Comparison of ENCODE assay signal across 22 mouse cellular contexts in the genomic region with DNA sequence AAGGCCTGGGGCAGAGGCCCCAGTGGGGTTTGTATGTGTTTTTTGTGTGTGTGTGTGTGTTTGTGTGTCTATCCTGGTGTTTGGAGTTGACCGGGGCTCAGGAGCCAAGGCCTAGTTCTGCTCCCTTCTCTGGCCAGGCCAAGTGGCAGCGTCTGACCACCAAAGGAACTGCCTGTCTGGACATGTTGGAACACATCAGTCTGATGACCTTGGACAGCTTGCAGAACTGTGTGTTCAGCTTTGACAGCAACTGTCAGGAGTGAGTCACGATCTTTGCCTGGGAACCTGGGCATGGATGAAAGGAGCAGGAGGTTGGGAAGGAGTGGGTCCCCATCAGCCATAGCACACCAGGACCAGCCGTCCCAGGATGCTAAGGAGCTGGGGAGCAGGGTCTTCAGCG.
"Had no signal": no experiment of that assay in that cellular context is flagged by ENCODE, and none has a peak within 500 bp of the region (broad histone marks: within the 10 kb centered on the region; RNA-seq: fewer than 3 reads in every experiment).

No protein-coding gene starts in this region.

- H3K36me3 ChIP-seq: midbrain, embryonic 15.5 days; stomach, embryonic 15.5 days had no signal

- H3K4me2 ChIP-seq: limb, embryonic 12.5 days; limb, embryonic 15.5 days; liver, embryonic 11.5 days; lung, embryonic 14.5 days; midbrain, embryonic 12.5 days; midbrain, embryonic 15.5 days; neural tube, embryonic 13.5 days; stomach, embryonic 15.5 days had no signal

- H3K27me3 ChIP-seq: limb, embryonic 12.5 days; limb, embryonic 15.5 days; midbrain, embryonic 12.5 days; midbrain, embryonic 15.5 days; neural tube, embryonic 13.5 days; stomach, embryonic 15.5 days had no signal

- H3K9me3 ChIP-seq: limb, embryonic 12.5 days; limb, embryonic 15.5 days; midbrain, embryonic 12.5 days; midbrain, embryonic 15.5 days; neural tube, embryonic 13.5 days; stomach, embryonic 15.5 days had no signal

- H3K27ac ChIP-seq: kidney, postnatal 0 days; left cerebral cortex, adult 2 months; limb, embryonic 12.5 days; limb, embryonic 15.5 days; liver, embryonic 14.5 days; macrophage; midbrain, embryonic 12.5 days; midbrain, embryonic 15.5 days; neural tube, embryonic 13.5 days; stomach, embryonic 15.5 days had no signal

- H3K9ac ChIP-seq: limb, embryonic 12.5 days; limb, embryonic 15.5 days; liver, embryonic 14.5 days; liver, postnatal 0 days; lung, embryonic 14.5 days; midbrain, embryonic 12.5 days; midbrain, embryonic 15.5 days; neural tube, embryonic 13.5 days; stomach, embryonic 15.5 days had no signal

- H3K4me1 ChIP-seq: limb, embryonic 12.5 days; limb, embryonic 15.5 days; midbrain, embryonic 12.5 days; midbrain, embryonic 15.5 days; neural tube, embryonic 13.5 days; stomach, embryonic 15.5 days had no signal

- H3K4me3 ChIP-seq: left cerebral cortex, adult 2 months; limb, embryonic 12.5 days; limb, embryonic 15.5 days; midbrain, embryonic 12.5 days; midbrain, embryonic 15.5 days; myocyte; neural tube, embryonic 13.5 days; stomach, embryonic 15.5 days had no signal

- DNase-seq: kidney, adult 2 months; kidney, postnatal 36 days; layer of hippocampus, postnatal 36 days; left cerebral cortex, postnatal 4 days; liver, postnatal 0 days; lung, embryonic 14.5 days; right cerebral cortex, postnatal 4 days; spleen, adult 18-20 months; thymus, adult 18-20 months; thymus, postnatal 4 days had no signal
